Mouse (Mus musculus): ENCODE data around the gene Sema4d. TPM values are rescaled to one million over a fixed set of nuclear protein-coding genes. Genes with fewer than 3 reads are reported as not detected.

Gene Sema4d
- polyA plus RNA-seq (2015; fragmentation: Nextera tagmentation; extraction: Ambion mirVana): 2.9 and 3.9 TPM in 2 replicates

DNA sequence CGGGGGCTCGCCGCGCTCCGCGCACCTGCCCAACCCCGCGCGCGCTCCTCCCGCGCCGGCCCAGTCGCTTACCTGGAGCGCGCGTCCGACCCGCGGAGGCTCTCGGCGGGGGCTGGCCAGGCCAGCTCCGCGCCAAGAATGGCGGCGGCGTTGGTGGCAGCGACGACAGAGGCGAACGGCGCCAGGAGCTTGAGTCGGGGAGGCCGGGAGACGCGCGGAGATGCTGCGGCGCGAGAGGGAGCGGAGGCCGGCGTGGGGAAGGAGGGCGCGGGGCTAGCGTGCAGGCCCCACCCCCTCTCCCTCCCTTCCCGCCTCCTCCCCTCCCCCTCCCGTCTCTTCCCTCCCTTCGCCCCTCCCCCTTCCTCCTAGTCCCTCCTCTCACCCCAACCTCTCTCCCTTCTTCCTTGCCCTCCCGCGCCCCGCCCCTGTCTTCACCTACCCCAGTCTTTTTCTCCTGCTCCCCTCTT lies at the start of gene Sema4d:
TSS of gene Sema4d (minus strand) at position 323 of the 467 bp plus-strand sequence.
- under 1% methylated on average over 29 of the region's 52 CpGs for WGBS (ENCODE audit: insufficient replicate concordance)
- Histone ChIP-seq H3K4me1 (ENCODE audit: insufficient read depth) (peaks cover 18% of the 10 kb centered on the region), H3K4me3 (ENCODE audit: low read depth, low read length) (peak within 1 kb of the TSS; percentile 73), H3K27ac (ENCODE audit: low read depth) (peak within 1 kb of the TSS; percentile 49), H3K9ac (replicated peaks) (peak within 1 kb of the TSS; percentile 84), H3K36me3 (replicated peaks; ENCODE audit: insufficient read depth, low read length) (no peaks in the 10 kb centered on the region), H3K9me3 (ENCODE audit: low read length) (no peaks in the 10 kb centered on the region), H3K4me2 (ENCODE audit: low read depth, low read length) (peak within 1 kb of the TSS; percentile 97), H3K27me3 (ENCODE audit: insufficient read depth, low read length) (0 out of 2 replicates have a peak, but pooled peaks cover 2% of the 10 kb centered on the region)
- TF ChIP-seq EP300 (IDR thresholded peaks at IDR 0.05; ENCODE audit: low read depth): no peak
- TF ChIP-seq CTCF (IDR thresholded peaks at IDR 0.05; ENCODE audit: low read depth): no peak
- peak; percentile 81 for DNase-seq
- ATAC-seq: peak; percentile 76

DNA sequence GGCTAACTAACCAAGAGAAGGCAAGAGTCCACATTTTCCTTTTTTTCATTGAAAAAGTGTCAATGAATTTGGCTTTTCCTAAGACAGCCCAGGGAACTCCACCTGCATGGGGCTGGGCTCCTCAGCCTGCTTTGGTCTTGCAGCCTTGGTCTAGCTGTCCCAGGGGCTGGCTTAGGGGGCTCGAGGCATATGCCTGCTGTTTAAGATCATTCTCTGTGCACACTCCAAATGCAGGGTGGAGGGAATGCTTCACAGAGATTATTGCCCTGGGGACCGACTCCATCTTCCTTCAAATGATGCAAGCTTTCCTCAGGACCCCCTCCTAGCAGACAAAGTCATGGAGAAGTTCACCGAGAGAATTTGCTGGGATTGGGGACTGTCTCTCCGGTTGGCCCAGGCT lies 49.8 kb upstream of the Sema4d start:
- H3K4me2 ChIP-seq (ENCODE audit: low read depth, low read length): peak overlapping the region; percentile 65
- no peaks in the 10 kb centered on the region for H3K9me3 ChIP-seq (ENCODE audit: low read length)
- no peak for ATAC-seq
- no peaks in the 10 kb centered on the region for H3K27me3 ChIP-seq (ENCODE audit: insufficient read depth, low read length)
- DNase-seq: no peak
- H3K4me1 ChIP-seq (ENCODE audit: insufficient read depth): peaks cover 39% of the 10 kb centered on the region
- TF ChIP-seq EP300 (IDR thresholded peaks at IDR 0.05; ENCODE audit: low read depth) (no peak), CTCF (IDR thresholded peaks at IDR 0.05; ENCODE audit: low read depth) (no peak)
- no peaks in the 10 kb centered on the region for H3K36me3 ChIP-seq (replicated peaks; ENCODE audit: insufficient read depth, low read length)
- H3K27ac ChIP-seq (ENCODE audit: low read depth): peak overlapping the region; percentile 67
- no peak overlapping the region for H3K9ac ChIP-seq (replicated peaks)
- no peak overlapping the region for H3K4me3 ChIP-seq (ENCODE audit: low read depth, low read length)
- 56% methylated on average over 4 of the region's 4 CpGs for WGBS (ENCODE audit: insufficient replicate concordance)

DNA sequence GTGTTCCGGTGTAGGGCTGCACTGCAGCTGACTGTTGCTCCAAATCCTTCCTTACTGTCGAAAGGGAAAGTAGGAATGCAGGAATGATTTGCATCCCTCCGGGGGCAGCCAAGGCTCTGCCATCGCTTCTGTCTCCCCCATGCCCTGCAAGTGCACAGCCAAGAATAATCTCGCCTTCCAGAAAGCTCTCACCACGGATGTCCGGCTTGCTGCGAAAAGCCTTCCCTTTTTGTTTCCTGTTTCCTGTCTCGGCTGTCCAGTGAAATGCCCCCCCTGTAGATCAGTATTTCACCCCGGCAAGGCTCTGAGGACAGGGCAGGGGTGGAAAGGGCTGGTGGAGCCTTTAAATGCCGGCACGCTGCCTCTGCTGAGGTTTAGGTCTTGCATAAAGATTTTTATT lies 49.2 kb upstream of the Sema4d start:
- Histone ChIP-seq H3K4me1 (ENCODE audit: insufficient read depth) (peaks cover 37% of the 10 kb centered on the region), H3K9ac (replicated peaks) (no peak overlapping the region), H3K27me3 (ENCODE audit: insufficient read depth, low read length) (no peaks in the 10 kb centered on the region), H3K9me3 (ENCODE audit: low read length) (no peaks in the 10 kb centered on the region), H3K4me3 (ENCODE audit: low read depth, low read length) (peak overlapping the region; percentile 4; the same call in 1 of the 2 replicates), H3K27ac (ENCODE audit: low read depth) (peak overlapping the region; percentile 67), H3K4me2 (ENCODE audit: low read depth, low read length) (peak overlapping the region; percentile 65), H3K36me3 (replicated peaks; ENCODE audit: insufficient read depth, low read length) (no peaks in the 10 kb centered on the region)
- ATAC-seq (no peak), DNase-seq (no peak)
- 18% methylated on average over 12 of the region's 12 CpGs for WGBS (ENCODE audit: insufficient replicate concordance)
- no peak for TF ChIP-seq CTCF (IDR thresholded peaks at IDR 0.05; ENCODE audit: low read depth)
- TF ChIP-seq EP300 (IDR thresholded peaks at IDR 0.05; ENCODE audit: low read depth): peak; percentile 68

DNA sequence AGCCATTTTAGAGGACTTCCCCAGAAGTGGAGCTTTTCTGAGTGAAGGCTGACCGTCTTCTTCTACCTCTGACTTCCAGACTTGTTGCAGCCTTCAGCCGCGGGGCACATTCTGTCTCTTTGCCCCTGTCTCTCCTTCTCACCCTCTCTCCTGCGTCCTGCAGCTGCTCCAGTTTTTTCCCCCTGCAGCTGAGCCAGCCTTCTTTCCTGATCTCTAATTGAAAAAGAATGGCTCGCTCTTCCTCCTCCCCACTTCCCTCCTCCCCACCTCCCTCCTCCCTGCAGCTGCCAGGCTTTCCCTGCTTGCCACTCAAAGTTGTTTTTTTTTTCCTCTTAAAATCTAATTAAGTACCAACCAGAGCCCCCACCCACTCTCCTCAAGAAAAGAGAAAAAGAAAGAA lies 48.6 kb upstream of the Sema4d start:
- Histone ChIP-seq H3K4me3 (ENCODE audit: low read depth, low read length) (0 out of 2 replicates have a peak overlapping the region, but pooled peaks have one; percentile 4), H3K4me1 (ENCODE audit: insufficient read depth) (peaks cover 39% of the 10 kb centered on the region), H3K4me2 (ENCODE audit: low read depth, low read length) (peak overlapping the region; percentile 65), H3K36me3 (replicated peaks; ENCODE audit: insufficient read depth, low read length) (no peaks in the 10 kb centered on the region), H3K9ac (replicated peaks) (no peak overlapping the region), H3K27ac (ENCODE audit: low read depth) (peak overlapping the region; percentile 67), H3K9me3 (ENCODE audit: low read length) (no peaks in the 10 kb centered on the region), H3K27me3 (ENCODE audit: insufficient read depth, low read length) (no peaks in the 10 kb centered on the region)
- 35% methylated on average over 5 of the region's 5 CpGs for WGBS (ENCODE audit: insufficient replicate concordance)
- ATAC-seq: no peak
- no peak for DNase-seq
- TF ChIP-seq EP300 (IDR thresholded peaks at IDR 0.05; ENCODE audit: low read depth): no peak
- TF ChIP-seq CTCF (IDR thresholded peaks at IDR 0.05; ENCODE audit: low read depth): no peak

DNA sequence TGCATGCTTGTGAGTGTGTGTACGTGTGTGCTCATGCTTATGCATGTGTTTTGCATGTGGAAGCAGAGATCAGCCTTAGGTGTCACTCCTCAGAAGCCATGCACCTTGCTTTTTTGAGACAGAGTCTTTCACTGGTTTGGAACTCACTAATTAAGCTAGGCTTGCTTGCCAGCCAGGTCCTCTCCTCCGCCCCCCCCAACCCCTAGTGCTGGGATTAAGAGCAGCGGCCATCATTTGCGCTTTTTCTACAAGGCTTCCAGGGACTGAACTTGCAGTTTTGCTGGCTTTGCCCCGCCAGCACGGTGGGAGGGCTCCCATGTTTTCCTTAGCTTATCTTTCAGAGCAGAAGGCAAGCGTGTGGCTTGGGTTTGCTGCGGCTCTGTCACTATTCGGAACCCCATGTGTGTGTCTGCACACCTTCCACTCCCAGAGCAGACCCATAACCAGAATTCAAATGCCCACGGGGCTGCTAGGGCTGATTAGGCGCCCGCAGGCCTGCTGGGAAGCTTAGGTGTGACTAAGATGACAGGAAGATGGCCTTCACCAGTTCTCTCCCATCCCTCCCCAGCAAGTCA lies 48.1 kb upstream of the Sema4d start:
- Histone ChIP-seq H3K9ac (replicated peaks) (0 out of 2 replicates have a peak overlapping the region, but pooled peaks have one; percentile 16), H3K4me1 (ENCODE audit: insufficient read depth) (peaks cover 44% of the 10 kb centered on the region), H3K9me3 (ENCODE audit: low read length) (no peaks in the 10 kb centered on the region), H3K36me3 (replicated peaks; ENCODE audit: insufficient read depth, low read length) (no peaks in the 10 kb centered on the region), H3K27me3 (ENCODE audit: insufficient read depth, low read length) (no peaks in the 10 kb centered on the region), H3K27ac (ENCODE audit: low read depth) (peak overlapping the region; percentile 67), H3K4me2 (ENCODE audit: low read depth, low read length) (peak overlapping the region; percentile 65), H3K4me3 (ENCODE audit: low read depth, low read length) (no peak overlapping the region)
- DNase-seq (peak; percentile 52), ATAC-seq (peak; percentile 26)
- 28% methylated on average over 12 of the region's 12 CpGs for WGBS (ENCODE audit: insufficient replicate concordance)
- no peak for TF ChIP-seq CTCF (IDR thresholded peaks at IDR 0.05; ENCODE audit: low read depth)
- peak; percentile 74; the same call in 1 of the 2 replicates for TF ChIP-seq EP300 (IDR thresholded peaks at IDR 0.05; ENCODE audit: low read depth)

DNA sequence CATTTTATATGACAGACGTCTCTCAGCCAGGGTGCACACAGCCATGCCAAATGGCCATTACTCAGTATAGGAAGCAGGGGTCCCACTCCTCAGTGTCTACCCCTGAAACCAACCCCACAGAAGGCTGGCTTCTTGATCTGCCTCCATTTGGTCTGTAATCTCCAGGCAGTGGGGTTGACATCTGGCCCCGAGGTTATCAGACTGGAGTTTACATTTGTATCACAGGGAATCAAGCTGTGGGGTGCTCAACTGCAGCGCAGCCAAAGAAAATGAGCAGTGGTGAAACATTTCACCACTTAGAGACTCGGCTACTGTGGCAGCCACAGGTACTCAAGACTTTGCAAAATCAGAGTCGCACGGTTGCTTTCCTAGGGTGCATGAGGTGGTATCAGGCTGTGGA lies 47.2 kb upstream of the Sema4d start:
- Histone ChIP-seq H3K36me3 (replicated peaks; ENCODE audit: insufficient read depth, low read length) (no peaks in the 10 kb centered on the region), H3K9me3 (ENCODE audit: low read length) (no peaks in the 10 kb centered on the region), H3K27me3 (ENCODE audit: insufficient read depth, low read length) (no peaks in the 10 kb centered on the region), H3K4me1 (ENCODE audit: insufficient read depth) (peaks cover 46% of the 10 kb centered on the region), H3K27ac (ENCODE audit: low read depth) (peak overlapping the region; percentile 9; the same call in 1 of the 2 replicates), H3K4me3 (ENCODE audit: low read depth, low read length) (no peak overlapping the region), H3K4me2 (ENCODE audit: low read depth, low read length) (peak overlapping the region; percentile 65), H3K9ac (replicated peaks) (no peak overlapping the region)
- ATAC-seq (no peak), DNase-seq (no peak)
- TF ChIP-seq CTCF (IDR thresholded peaks at IDR 0.05; ENCODE audit: low read depth) (no peak), EP300 (IDR thresholded peaks at IDR 0.05; ENCODE audit: low read depth) (peak; percentile 63; the same call in 1 of the 2 replicates)
- 37% methylated on average over 6 of the region's 6 CpGs for WGBS (ENCODE audit: insufficient replicate concordance)

All from liver, postnatal 0 days (tissue).